Mouse (Mus musculus) limb, embryonic 14.5 days (tissue): Measurements from ENCODE around the gene Ddb1. TPM values are rescaled to one million over a fixed set of nuclear protein-coding genes. Genes with fewer than 3 reads are reported as not detected.

Experiments
- ATAC-seq: fragments of 200-750 bp; cut with Nextera tagmentation; 2 replicates; pipeline ENCODE4 v1.8.0; 2017; ENCODE audit warnings: low read depth, moderate number of reproducible peaks, moderate TSS enrichment; ENCODE audit not compliant: low FRiP score
- DNase-seq: peaks from one replicate; pipeline ENCODE4 v3.0.0-alpha.2; 2015; ENCODE audit warnings: low spot score
- H3K27ac ChIP-seq: fragments of 300-500 bp; sonication (generic); replicated peaks from 2 replicates; pipeline ENCODE4 v1.5.1; 2014; ENCODE audit warnings: low read depth, mild to moderate bottlenecking, low read length, moderate library complexity, mixed read lengths
- H3K27me3 ChIP-seq: fragments of 300-500 bp; sonication (generic); 2 replicates; pipeline ENCODE4 v1.6.1; 2014; ENCODE audit warnings: low read length, mixed read lengths; ENCODE audit not compliant: control insufficient read depth, insufficient read depth
- H3K36me3 ChIP-seq: fragments of 300-500 bp; sonication (generic); 2 replicates; pipeline ENCODE4 v1.6.1; 2014; ENCODE audit warnings: mild to moderate bottlenecking, low read length, moderate library complexity, mixed read lengths; ENCODE audit not compliant: control insufficient read depth, insufficient read depth
- H3K4me1 ChIP-seq: fragments of 300-500 bp; sonication (generic); 2 replicates; pipeline ENCODE4 v1.6.1; 2014; ENCODE audit warnings: antibody characterized with exemption, low read length, mixed read lengths; ENCODE audit not compliant: control insufficient read depth, insufficient read depth
- H3K4me2 ChIP-seq: fragments of 300-500 bp; sonication (generic); replicated peaks from 2 replicates; pipeline ENCODE4 v1.6.1; 2014; ENCODE audit warnings: low read depth, mild to moderate bottlenecking, low read length, moderate library complexity; ENCODE audit not compliant: severe bottlenecking
- H3K4me3 ChIP-seq: fragments of 300-500 bp; sonication (generic); replicated peaks from 2 replicates; pipeline ENCODE4 v1.5.1; 2014; ENCODE audit warnings: low read length
- H3K9ac ChIP-seq: fragments of 300-500 bp; sonication (generic); 2 replicates; pipeline ENCODE4 v1.6.1; 2014; ENCODE audit warnings: mild to moderate bottlenecking, low read depth, low read length, moderate library complexity; ENCODE audit not compliant: severe bottlenecking
- H3K9me3 ChIP-seq: fragments of 300-500 bp; sonication (generic); 2 replicates; pipeline ENCODE4 v1.6.1; 2016; ENCODE audit warnings: low read length; ENCODE audit not compliant: control insufficient read depth
- POLR2A ChIP-seq: fragments of 200-500 bp; IDR thresholded peaks from 2 replicates; pipeline ENCODE4 v1.8.0; 2012; ENCODE audit warnings: inconsistent platforms, mild to moderate bottlenecking, moderate library complexity, borderline replicate concordance; ENCODE audit not compliant: insufficient read depth, insufficient read length; ENCODE audit errors: extremely low read depth
- WGBS: fragments of 180-500 bp; shearing (Covaris S2); extraction: QIAGEN DNeasy Blood & Tissue Kit; methylation state at CpG from one replicate; pipeline ENCODE4 v1.1.7; 2014; 5-methylcytosine and 5-hydroxymethylcytosine counted together
- polyA plus RNA-seq, 2 experiments: library from polyadenylated mRNA; depleted of rRNA in 1 of 2; stranded (reverse) in 1 of 2; unstranded in 1 of 2; fragments of >200 nt; fragmentation: Nextera tagmentation in 1 of 2; extraction: Ambion mirVana in 1 of 2; gene quantifications; 2 replicates each; pipeline versions ENCODE4 v1.2.1 to v1.2.3; 2012 to 2014

Ddb1 gene
- polyA plus RNA-seq, 2 experiments: 346 to 358 TPM

- ATAC-seq (no peak), DNase-seq (no peak)
- Histone ChIP-seq H3K9ac (no peak overlapping the region), H3K27ac (no peak overlapping the region), H3K4me2 (no peak overlapping the region), H3K4me3 (no peak overlapping the region), H3K36me3 (peaks cover 51% of the 10 kb centered on the region), H3K9me3 (no peaks in the 10 kb centered on the region), H3K4me1 (no peaks in the 10 kb centered on the region), H3K27me3 (no peaks in the 10 kb centered on the region)
- WGBS: 93% methylated on average over 6 of the region's 6 CpGs
- no peak for TF ChIP-seq POLR2A
Observed at GRCm38 (mm10) chr19:10569627-10570026, 35.5 kb upstream of the Ddb1 start.

GRCm38 (mm10) chr19:10576690-10577561 lies 28.2 kb upstream of the Ddb1 start, which contains the start of the genes Cyb561a3 and Tmem138:
Gene Cyb561a3, plus strand, starts transcription at chr19:10577172.
Gene Tmem138, minus strand, starts transcription at chr19:10577362.
- Histone ChIP-seq H3K4me1 (peaks cover 8% of the 10 kb centered on the region), H3K27me3 (no peaks in the 10 kb centered on the region), H3K27ac (peak within 1 kb of the TSS; percentile 79), H3K36me3 (peaks cover 31% of the 10 kb centered on the region), H3K9me3 (no peaks in the 10 kb centered on the region), H3K4me2 (peak within 1 kb of the TSS; percentile 61), H3K9ac (peak within 1 kb of the TSS; percentile 69), H3K4me3 (peak within 1 kb of the TSS; percentile 61)
- ATAC-seq (peak; percentile 96), DNase-seq (peak; percentile 96)
- under 1% methylated on average over 44 of the region's 44 CpGs for WGBS
- TF ChIP-seq POLR2A: peak; percentile 73; the same call in 1 of the 2 replicates

- no peak for DNase-seq
- Histone ChIP-seq H3K4me1 (peaks cover 8% of the 10 kb centered on the region), H3K36me3 (peaks cover 15% of the 10 kb centered on the region; the same call in 1 of the 2 replicates), H3K9me3 (no peaks in the 10 kb centered on the region), H3K27me3 (no peaks in the 10 kb centered on the region), H3K4me3 (no peak overlapping the region), H3K9ac (no peak overlapping the region), H3K27ac (no peak overlapping the region), H3K4me2 (no peak overlapping the region)
- no peak for ATAC-seq
- no peak for TF ChIP-seq POLR2A
- 89% methylated on average over 3 of the region's 3 CpGs for WGBS
Observed at GRCm38 (mm10) chr19:10580102-10580501, 25.0 kb upstream of the Ddb1 start.

- Histone ChIP-seq H3K4me1 (peaks cover 8% of the 10 kb centered on the region), H3K9me3 (no peaks in the 10 kb centered on the region), H3K36me3 (peaks cover 15% of the 10 kb centered on the region; the same call in 1 of the 2 replicates), H3K27ac (no peak overlapping the region), H3K4me2 (no peak overlapping the region), H3K4me3 (no peak overlapping the region), H3K27me3 (no peaks in the 10 kb centered on the region), H3K9ac (no peak overlapping the region)
- WGBS: 81% methylated on average over 3 of the region's 3 CpGs
- no peak for ATAC-seq
- no peak for DNase-seq
- no peak for TF ChIP-seq POLR2A
Observed at GRCm38 (mm10) chr19:10580761-10581160, 24.4 kb upstream of the Ddb1 start.

- Histone ChIP-seq H3K9me3 (no peaks in the 10 kb centered on the region), H3K4me1 (peaks cover 6% of the 10 kb centered on the region; the same call in 1 of the 2 replicates), H3K4me2 (no peak overlapping the region), H3K4me3 (no peak overlapping the region), H3K9ac (no peak overlapping the region), H3K27me3 (no peaks in the 10 kb centered on the region), H3K36me3 (peaks cover 19% of the 10 kb centered on the region; the same call in 1 of the 2 replicates), H3K27ac (no peak overlapping the region)
- no peak for ATAC-seq
- WGBS: 81% methylated on average over 6 of the region's 6 CpGs
- DNase-seq: no peak
- no peak for TF ChIP-seq POLR2A
Observed at GRCm38 (mm10) chr19:10581984-10582383, 23.1 kb upstream of the Ddb1 start.
